Mouse (Mus musculus) embryo, embryonic 9.5 days (tissue): Measurements from ENCODE around the gene 1700123L14Rik.
"Not testable (repeated sequence)": the region's sequence is repeated elsewhere in the genome, so short reads cannot be mapped to it uniquely, and the experiment has no call there.

Source experiments
- DNase-seq: peaks from one replicate; pipeline ENCODE4 v3.0.0-alpha.2; 2017; ENCODE audit errors: extremely low spot score

1700123L14Rik gene

DNA sequence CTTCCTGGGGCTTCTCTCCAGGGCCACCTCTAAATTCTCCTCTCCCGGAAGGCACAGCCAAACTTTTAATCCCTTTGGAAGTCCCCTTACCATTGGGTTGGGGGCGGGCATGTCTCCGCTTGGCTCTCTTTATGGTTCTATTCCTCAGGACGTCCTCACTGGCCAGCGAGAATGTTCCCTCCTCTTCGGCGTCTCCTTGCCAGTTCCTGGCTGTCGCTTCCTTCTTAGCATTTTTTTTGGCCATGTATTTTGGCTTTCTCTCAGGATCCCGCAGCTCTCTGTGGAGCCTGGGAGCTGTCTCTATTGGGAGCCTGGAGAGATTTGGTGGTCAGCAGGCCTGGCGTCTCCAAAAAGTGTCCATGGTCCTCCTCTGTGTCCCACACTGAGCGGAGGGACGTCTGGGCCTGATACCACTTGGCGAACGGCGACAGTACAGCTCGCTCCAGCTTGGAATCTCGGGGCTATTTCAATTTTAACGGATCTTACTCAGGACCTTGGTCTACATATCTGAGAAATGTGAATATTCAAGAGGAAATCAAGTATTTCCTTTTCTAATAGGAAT lies at the start of gene 1700123L14Rik:
TSS of gene 1700123L14Rik (minus strand) at position 426 of the 562 bp plus-strand sequence.
- no peak for DNase-seq

DNA sequence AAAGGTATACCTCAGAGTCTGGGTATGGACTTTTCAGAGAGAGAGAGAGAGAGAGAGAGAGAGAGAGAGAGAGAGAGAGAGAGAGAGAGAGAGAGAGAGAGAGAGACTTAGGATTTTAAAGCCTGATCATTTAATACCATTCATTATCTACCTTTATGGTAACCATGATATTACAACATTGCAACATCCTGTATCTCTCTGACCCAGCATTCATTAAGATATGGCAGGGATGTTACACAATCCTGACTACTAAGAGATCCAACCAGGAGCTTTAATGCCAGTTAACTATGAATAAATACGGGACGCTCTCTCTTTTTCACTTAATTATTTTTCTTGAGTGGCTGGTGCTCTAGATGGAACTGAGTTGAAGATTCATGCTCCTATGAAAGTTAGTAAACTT lies 39.4 kb upstream of the 1700123L14Rik start:
- DNase-seq, result no peak

DNA sequence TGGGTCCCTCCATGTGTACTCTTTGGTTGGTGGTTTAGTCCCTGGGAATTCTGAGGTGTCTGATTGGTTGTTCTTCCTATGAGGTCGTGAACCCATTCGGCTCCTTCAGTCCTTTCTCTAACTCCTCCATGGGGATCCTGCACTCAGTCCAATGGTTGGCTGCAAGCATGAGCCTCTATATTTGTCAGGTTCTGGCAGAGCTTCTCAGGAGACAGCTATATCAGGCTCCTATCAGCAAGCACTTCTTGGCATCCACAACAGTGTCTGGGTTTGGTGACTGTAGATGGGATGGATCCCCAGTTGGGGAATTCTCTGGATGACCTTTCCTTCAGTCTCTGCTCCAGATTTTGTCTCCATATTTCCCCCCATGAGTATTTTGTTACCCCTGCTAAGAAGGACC lies 32.9 kb upstream of the 1700123L14Rik start:
- DNase-seq, result not testable (repeated sequence)

DNA sequence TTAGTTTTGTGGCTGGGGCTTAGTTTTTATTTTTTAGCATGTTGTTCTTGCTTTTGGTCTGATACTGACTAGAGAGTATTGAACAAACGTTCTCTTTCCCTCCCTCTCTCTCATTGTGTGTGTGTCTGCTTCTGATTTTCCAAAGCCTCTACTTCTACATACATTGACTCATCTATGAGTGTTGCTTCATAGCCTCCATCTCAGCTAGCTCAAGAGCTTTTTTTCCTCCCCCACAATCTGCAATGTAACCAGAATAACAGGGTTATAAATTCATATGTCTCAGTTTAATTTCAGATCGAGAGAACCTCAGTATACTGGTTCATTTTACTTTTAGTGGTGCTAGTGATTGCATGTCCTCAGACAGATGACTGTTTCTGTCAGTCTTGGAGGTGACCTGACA lies 20.5 kb upstream of the 1700123L14Rik start:
- no peak for DNase-seq

DNA sequence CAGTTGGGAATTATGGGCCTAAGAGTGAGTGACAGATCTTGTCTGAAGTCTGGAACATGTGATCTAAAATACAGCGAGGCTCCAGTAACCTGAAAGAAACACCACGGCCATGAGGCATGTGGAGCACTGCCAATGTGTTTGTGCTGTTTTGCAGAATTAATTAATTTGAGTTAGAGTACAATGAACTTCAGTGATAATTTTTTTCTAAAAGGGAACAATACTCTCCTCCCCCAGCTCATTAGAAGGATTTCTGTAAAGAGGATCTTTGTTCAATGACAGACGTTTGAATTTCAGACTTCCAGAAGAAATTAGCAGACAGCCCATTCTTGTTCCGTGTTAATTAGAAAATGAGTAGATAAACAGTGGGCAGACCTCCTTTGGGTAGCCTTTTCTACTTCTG lies 17.3 kb upstream of the 1700123L14Rik start:
- no peak for DNase-seq

DNA sequence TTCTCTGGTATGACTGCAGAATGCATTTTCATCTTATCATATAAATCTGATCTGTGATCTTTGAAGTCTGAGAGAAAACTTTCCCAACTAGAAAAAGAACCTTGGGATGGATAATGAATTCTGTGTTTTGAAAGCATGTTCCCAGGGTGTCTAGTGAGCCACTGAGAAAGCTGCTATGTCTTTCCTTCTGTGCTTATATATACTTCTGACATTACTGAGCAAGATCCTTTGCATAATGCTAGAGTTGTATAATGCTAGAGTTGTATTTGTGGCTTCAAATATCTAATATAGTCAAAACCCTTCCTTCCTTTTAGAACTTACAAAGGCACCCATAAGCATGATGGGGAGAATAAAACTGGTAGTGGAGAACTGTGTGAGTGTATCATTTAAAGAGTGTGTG lies 12.5 kb upstream of the 1700123L14Rik start:
- no peak for DNase-seq

DNA sequence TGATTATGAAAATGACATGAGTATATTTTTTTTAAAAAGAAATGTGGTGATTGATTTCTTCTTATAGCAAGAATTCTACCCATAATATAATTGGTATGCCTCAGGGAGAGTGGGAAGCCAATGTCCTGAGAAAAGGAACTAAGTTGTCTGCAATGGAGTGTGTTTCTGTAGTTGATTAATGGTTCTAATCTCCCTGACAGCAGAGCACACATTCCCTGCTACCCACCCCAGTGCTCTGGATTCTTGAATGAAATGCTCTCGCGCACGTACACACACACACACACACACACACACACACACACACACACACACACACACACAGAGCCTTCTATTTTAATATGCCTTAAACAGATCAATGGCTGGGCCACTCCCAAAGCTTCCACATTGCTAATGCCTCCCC lies 7.6 kb upstream of the 1700123L14Rik start:
- DNase-seq, result no peak

DNA sequence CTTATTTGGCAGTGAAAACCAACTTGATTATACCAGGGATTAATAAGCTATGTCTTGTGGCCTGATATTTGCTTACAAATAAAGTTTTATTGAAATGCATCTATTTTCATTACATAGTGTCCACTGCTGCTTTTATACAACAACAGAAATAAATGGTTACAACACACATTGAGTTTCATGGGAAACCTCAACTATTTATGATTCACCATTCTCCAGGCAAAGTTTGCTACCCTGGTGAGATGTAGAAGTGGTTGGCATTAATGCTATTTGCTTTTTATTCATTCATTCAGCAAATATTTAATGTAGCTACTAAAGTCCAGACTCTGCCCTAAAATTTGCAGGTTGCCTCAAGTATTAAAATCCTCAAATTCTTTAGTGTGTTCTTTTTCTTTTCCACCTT lies 988 bp upstream of the 1700123L14Rik start:
- no peak for DNase-seq

DNA sequence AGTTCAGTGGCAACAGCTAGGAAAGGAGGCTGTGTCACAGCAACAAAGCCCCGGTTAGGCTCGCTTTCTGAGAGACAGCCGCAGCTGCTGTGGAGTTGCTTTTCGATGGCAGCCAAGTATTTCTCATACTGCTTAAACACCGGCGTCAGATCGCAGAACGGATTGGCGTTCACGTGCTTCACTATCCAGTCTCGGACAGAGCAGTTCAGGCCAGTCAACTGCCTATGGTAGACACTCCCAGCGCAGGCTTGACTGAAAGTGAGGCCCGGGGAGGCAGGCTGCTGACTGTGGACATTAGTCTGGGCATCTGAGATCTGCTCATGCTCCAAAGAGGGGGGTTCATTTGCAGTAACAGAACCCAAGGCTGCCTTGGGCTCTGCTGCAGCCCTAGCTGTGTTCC lies 640 bp downstream of the 1700123L14Rik start:
- DNase-seq, result no peak

DNA sequence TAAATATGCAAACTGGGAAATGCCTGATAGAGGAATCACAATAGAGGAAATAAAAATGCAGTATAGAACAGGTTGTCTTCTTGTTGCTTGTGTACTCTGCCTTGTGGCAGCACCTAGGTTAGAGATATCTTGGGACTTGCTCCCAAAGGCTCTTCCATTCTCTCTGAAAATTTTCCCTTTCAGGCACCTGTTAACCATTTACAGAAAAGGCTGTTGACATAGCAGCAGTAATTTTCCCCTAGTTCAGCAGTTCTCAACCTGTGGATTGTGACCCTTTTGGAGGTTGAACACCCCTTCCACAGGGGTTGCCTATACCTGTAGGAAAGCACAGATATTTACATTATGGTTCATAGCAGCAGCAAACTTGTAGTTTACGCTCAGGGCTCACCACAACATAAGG lies 22.7 kb downstream of the 1700123L14Rik start:
- no peak for DNase-seq

DNA sequence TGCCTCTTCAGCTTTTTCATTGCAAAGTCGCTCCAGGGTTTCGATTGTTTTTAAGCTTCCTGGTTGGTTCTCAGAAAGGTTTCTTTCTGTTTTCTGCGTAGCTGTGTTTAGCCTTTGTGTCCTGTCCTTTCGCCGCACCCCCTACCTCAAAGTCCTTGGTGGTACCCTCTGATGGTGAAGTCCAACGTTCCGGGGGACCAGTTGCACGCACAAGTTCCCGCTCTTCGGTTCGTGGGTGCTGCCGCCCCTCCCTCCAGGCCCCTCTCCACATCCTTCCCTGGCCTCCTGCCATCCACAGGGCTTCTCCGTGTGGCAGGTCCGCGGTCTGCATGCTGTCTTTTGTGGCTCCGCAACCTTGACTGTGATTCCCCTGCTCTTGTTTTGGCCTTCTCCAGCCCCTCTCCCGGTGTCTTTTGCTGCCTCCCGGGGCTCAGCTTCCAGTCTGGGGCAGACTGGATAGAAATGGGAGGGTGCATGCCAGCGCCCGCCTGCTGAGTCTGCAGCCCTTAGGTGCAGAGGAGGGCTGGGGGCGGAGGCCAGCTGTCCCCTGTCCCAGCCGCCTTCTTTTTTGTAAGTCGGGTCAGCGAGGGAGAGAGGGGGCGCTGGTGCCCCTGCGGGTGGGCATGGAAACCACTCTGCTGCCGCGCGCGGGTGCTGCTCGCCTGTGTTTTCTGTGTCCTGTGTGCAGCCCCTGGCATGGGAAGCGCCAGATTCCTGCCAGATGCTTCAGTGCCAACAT lies 49.3 kb downstream of the 1700123L14Rik start:
- DNase-seq, result peak; percentile 61

DNA sequence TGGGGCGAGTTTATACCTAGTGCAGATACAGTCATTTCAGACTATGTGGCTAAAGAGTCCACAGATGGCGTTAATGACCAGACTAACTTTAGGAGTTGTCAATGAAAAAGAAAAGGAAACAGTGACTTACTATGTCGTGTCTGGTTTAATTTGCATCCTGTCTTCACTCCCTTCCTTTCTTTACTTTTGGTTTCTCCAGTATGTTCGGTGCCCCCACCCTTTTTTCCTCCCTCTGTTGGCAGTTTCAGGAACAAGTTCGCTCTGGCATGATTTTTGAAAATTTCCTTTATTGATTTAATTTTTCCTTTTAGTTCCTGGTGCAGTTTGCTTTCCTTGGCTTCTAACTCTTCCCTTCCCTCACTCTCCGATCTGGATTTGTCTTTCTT lies 49.9 kb downstream of the 1700123L14Rik start:
- no peak for DNase-seq
